Mouse (Mus musculus): ENCODE data around the gene Pbx3.

GRCm38 (mm10) chr2:34399535-34399934 is 26.6 kb upstream of the Pbx3 start:
- no peak for TF ChIP-seq POLR2A (IDR thresholded peaks at IDR 0.05; ENCODE audit: borderline replicate concordance, extremely low read depth, insufficient read depth, insufficient read length, poor library complexity, severe bottlenecking)
- no peak for TF ChIP-seq CTCF (IDR thresholded peaks at IDR 0.05; ENCODE audit: borderline replicate concordance, extremely low read depth, insufficient read depth, insufficient read length)

All from brain, embryonic 14.5 days (tissue).